Mouse (Mus musculus): Measurements from ENCODE around the gene Hdac7.

Hdac7 gene

GRCm38 (mm10) chr15:97789761-97790505 lies 54.4 kb downstream of the Hdac7 start:
- DNase-seq (ENCODE audit: low read depth, low spot score), result peak; percentile 84

GRCm38 (mm10) chr15:97788821-97789220 lies 55.5 kb downstream of the Hdac7 start:
- peak; percentile 96 for DNase-seq (ENCODE audit: low read depth, low spot score)

GRCm38 (mm10) chr15:97787799-97788667 lies 56.3 kb downstream of the Hdac7 start:
- DNase-seq (ENCODE audit: low read depth, low spot score), result peak; percentile 84

- DNase-seq (ENCODE audit: low read depth, low spot score), result no peak
Observed at GRCm38 (mm10) chr15:97787148-97787798, 57.0 kb downstream of the Hdac7 start.

- peak; percentile 63 for DNase-seq (ENCODE audit: low read depth, low spot score)
Observed at GRCm38 (mm10) chr15:97786412-97787112, 57.7 kb downstream of the Hdac7 start.

- peak; percentile 92 for DNase-seq (ENCODE audit: low read depth, low spot score)
Observed at GRCm38 (mm10) chr15:97785731-97786411, 58.4 kb downstream of the Hdac7 start.

GRCm38 (mm10) chr15:97784561-97785161 lies 59.6 kb downstream of the Hdac7 start:
- peak; percentile 53 for DNase-seq (ENCODE audit: low read depth, low spot score)

GRCm38 (mm10) chr15:97784092-97784559 lies 60.2 kb downstream of the Hdac7 start:
- peak; percentile 95 for DNase-seq (ENCODE audit: low read depth, low spot score)

- DNase-seq (ENCODE audit: low read depth, low spot score), result peak; percentile 48
Observed at GRCm38 (mm10) chr15:97782749-97783105, 61.6 kb downstream of the Hdac7 start.

- peak; percentile 71 for DNase-seq (ENCODE audit: low read depth, low spot score)
Observed at GRCm38 (mm10) chr15:97781961-97782748, 62.1 kb downstream of the Hdac7 start.

GRCm38 (mm10) chr15:97780611-97781031 lies 63.7 kb downstream of the Hdac7 start:
- DNase-seq (ENCODE audit: low read depth, low spot score), result peak; percentile 60

GRCm38 (mm10) chr15:97779576-97779975 lies 64.7 kb downstream of the Hdac7 start:
- no peak for DNase-seq (ENCODE audit: low read depth, low spot score)

- DNase-seq (ENCODE audit: low read depth, low spot score), result no peak
Observed at GRCm38 (mm10) chr15:97778311-97779098, 65.8 kb downstream of the Hdac7 start, which contains the start of gene Slc48a1. Gene Slc48a1 (plus strand): TSS chr15:97778520.

GRCm38 (mm10) chr15:97776919-97777318 lies 67.4 kb downstream of the Hdac7 start:
- DNase-seq (ENCODE audit: low read depth, low spot score), result no peak

- DNase-seq (ENCODE audit: low read depth, low spot score), result peak; percentile 82
Observed at GRCm38 (mm10) chr15:97776514-97776913, 67.8 kb downstream of the Hdac7 start.

- DNase-seq (ENCODE audit: low read depth, low spot score), result no peak
Observed at GRCm38 (mm10) chr15:97773961-97774370, 70.3 kb downstream of the Hdac7 start.

- no peak for DNase-seq (ENCODE audit: low read depth, low spot score)
Observed at GRCm38 (mm10) chr15:97773108-97773507, 71.2 kb downstream of the Hdac7 start.

- no peak for DNase-seq (ENCODE audit: low read depth, low spot score)
Observed at GRCm38 (mm10) chr15:97770280-97770679, 74.0 kb downstream of the Hdac7 start.

- no peak for DNase-seq (ENCODE audit: low read depth, low spot score)
Observed at GRCm38 (mm10) chr15:97768192-97768591, 76.1 kb downstream of the Hdac7 start.
